Mouse (Mus musculus) hindbrain, embryonic 10.5 days (tissue): ENCODE data around the gene Eif3d. TPM values are rescaled to one million over a fixed set of nuclear protein-coding genes. Genes with fewer than 3 reads are reported as not detected.

Source experiments
- DNase-seq: peaks from one replicate; pipeline ENCODE4 v3.0.0-alpha.2; 2017; ENCODE audit warnings: low spot score
- H3K27ac ChIP-seq: fragments of 300-500 bp; sonication (generic); 2 replicates; pipeline ENCODE4 v1.5.1; 2016; ENCODE audit warnings: mild to moderate bottlenecking, moderate library complexity
- H3K27me3 ChIP-seq: fragments of 300-500 bp; sonication (generic); 2 replicates; pipeline ENCODE4 v1.6.1; 2016; ENCODE audit warnings: mild to moderate bottlenecking; ENCODE audit not compliant: poor library complexity, insufficient read depth, severe bottlenecking
- H3K36me3 ChIP-seq: fragments of 300-500 bp; sonication (generic); 2 replicates; pipeline ENCODE4 v1.6.1; 2016; ENCODE audit warnings: mild to moderate bottlenecking, moderate library complexity
- H3K4me1 ChIP-seq: fragments of 300-500 bp; sonication (generic); replicated peaks from 2 replicates; pipeline ENCODE4 v1.6.1; 2016; ENCODE audit warnings: mild to moderate bottlenecking
- H3K4me3 ChIP-seq: fragments of 300-500 bp; sonication (generic); 2 replicates; pipeline ENCODE4 v1.5.1; 2016; ENCODE audit warnings: mild to moderate bottlenecking, moderate library complexity
- H3K9me3 ChIP-seq: fragments of 300-500 bp; sonication (generic); 2 replicates; pipeline ENCODE4 v1.6.1; 2016; ENCODE audit warnings: mild to moderate bottlenecking, moderate library complexity
- WGBS: fragments of 180-500 bp; shearing (Covaris S2); methylation state at CpG from one replicate; pipeline ENCODE4 v1.1.7; 2016; 5-methylcytosine and 5-hydroxymethylcytosine counted together
- polyA plus RNA-seq: library from polyadenylated mRNA; unstranded; fragments of >200 nt; fragmentation: Nextera tagmentation; extraction: Ambion mirVana; gene quantifications from 2 replicates; pipeline ENCODE4 v1.2.1, GENCODE M21; 2016

Gene Eif3d
- polyA plus RNA-seq, 1 experiment from 2014 or later: 241 TPM

- no peak overlapping the region for H3K27ac ChIP-seq
- H3K4me1 ChIP-seq: peaks cover 10% of the 10 kb centered on the region; the same call in 1 of the 2 replicates
- peaks cover 18% of the 10 kb centered on the region for H3K36me3 ChIP-seq
- no peak overlapping the region for H3K4me3 ChIP-seq
- no peak for DNase-seq
- no peaks in the 10 kb centered on the region for H3K27me3 ChIP-seq
- H3K9me3 ChIP-seq: no peaks in the 10 kb centered on the region
- 82% methylated on average over 5 of the region's 5 CpGs for WGBS
These were observed 32.1 kb downstream of the Eif3d start for GRCm38 (mm10) chr15:77938516-77938915.

DNA sequence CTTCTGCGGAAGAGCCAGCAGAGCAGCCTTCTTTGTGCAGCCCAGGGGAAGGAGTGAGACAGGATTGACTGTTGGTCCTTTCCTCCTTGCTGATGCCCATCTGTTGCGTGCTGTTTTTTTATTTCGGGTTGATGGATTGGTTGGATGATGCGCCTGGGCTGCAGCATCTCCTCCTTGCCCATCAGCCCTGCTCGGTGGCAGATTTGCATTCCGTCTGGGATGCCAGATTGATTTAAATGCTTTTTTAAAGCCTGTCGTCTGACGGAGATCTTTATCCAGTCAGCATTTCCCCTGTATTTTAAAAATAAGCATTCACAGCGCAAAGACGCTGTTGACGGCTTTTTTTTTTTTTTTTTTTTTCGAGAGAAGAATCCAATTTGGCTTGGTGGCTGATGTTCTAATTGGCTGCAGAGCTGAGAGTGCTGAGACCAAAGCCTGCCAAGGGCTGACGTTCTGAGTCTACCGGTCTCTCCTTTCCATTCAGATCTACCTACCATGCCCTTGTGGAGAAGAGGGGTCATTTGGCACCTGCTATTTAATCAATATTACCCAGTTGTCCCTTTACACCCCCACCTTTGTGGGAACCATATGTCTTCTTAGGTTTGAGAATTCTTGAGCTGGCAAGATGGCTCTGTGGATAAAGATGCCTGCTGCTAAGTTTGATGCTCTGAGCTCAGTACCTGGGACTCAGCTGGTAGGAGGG is 34.8 kb downstream of the Eif3d start:
- Histone ChIP-seq H3K4me3 (no peak overlapping the region), H3K27me3 (no peaks in the 10 kb centered on the region), H3K9me3 (no peaks in the 10 kb centered on the region), H3K27ac (no peak overlapping the region), H3K36me3 (no peaks in the 10 kb centered on the region), H3K4me1 (peaks cover 12% of the 10 kb centered on the region; the same call in 1 of the 2 replicates)
- no peak for DNase-seq
- 82% methylated on average over 14 of the region's 14 CpGs for WGBS

GRCm38 (mm10) chr15:77934968-77935367 is 35.6 kb downstream of the Eif3d start:
- no peak for DNase-seq
- no peaks in the 10 kb centered on the region for H3K27me3 ChIP-seq
- peaks cover 15% of the 10 kb centered on the region for H3K4me1 ChIP-seq
- H3K27ac ChIP-seq: no peak overlapping the region
- H3K36me3 ChIP-seq: no peaks in the 10 kb centered on the region
- no peak overlapping the region for H3K4me3 ChIP-seq
- H3K9me3 ChIP-seq: no peaks in the 10 kb centered on the region
- 66% methylated on average over 5 of the region's 5 CpGs for WGBS

GRCm38 (mm10) chr15:77934326-77934725 is 36.3 kb downstream of the Eif3d start:
- DNase-seq: no peak
- H3K27me3 ChIP-seq: no peaks in the 10 kb centered on the region
- WGBS: 77% methylated on average over 11 of the region's 11 CpGs
- no peaks in the 10 kb centered on the region for H3K36me3 ChIP-seq
- H3K9me3 ChIP-seq: no peaks in the 10 kb centered on the region
- H3K4me1 ChIP-seq: peaks cover 22% of the 10 kb centered on the region
- no peak overlapping the region for H3K4me3 ChIP-seq
- H3K27ac ChIP-seq: peak overlapping the region; percentile 67; the same call in 1 of the 2 replicates

DNA sequence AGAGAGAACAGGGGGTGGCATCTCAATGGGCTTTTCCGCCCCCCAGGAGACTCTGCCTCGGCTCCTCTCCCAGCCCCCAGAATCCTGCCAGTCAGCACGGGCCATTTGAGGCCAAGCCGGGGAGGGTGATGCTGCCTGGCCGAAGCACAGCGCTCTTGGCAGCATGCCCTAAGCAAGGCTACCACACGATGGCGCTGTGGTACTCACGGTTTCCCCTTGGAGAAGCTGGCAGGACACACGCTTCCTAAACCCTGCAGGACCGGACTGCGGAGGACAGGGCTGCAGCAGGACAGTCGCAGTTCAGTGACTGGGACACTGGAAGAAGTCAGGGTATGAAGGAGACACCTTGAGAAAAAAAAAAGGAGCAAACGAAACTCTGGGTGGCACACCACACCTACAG is 36.8 kb downstream of the Eif3d start:
- H3K4me1 ChIP-seq: peaks cover 26% of the 10 kb centered on the region
- DNase-seq: peak; percentile 93
- H3K4me3 ChIP-seq: peak overlapping the region; percentile 32
- no peaks in the 10 kb centered on the region for H3K36me3 ChIP-seq
- H3K27me3 ChIP-seq: no peaks in the 10 kb centered on the region
- WGBS: 1% methylated on average over 14 of the region's 14 CpGs
- peak overlapping the region; percentile 67 for H3K27ac ChIP-seq
- no peaks in the 10 kb centered on the region for H3K9me3 ChIP-seq

- H3K27me3 ChIP-seq: no peaks in the 10 kb centered on the region
- H3K36me3 ChIP-seq: no peaks in the 10 kb centered on the region
- WGBS: 73% methylated on average over 3 of the region's 3 CpGs
- DNase-seq: no peak
- peaks cover 26% of the 10 kb centered on the region for H3K4me1 ChIP-seq
- H3K9me3 ChIP-seq: no peaks in the 10 kb centered on the region
- H3K4me3 ChIP-seq: no peak overlapping the region
- H3K27ac ChIP-seq: no peak overlapping the region
These were observed 37.4 kb downstream of the Eif3d start for GRCm38 (mm10) chr15:77933222-77933621.

- Histone ChIP-seq H3K4me3 (no peak overlapping the region), H3K27me3 (no peaks in the 10 kb centered on the region), H3K4me1 (peaks cover 38% of the 10 kb centered on the region), H3K36me3 (peaks cover 11% of the 10 kb centered on the region), H3K9me3 (no peaks in the 10 kb centered on the region), H3K27ac (no peak overlapping the region; the same call in 1 of the 2 replicates)
- WGBS: 69% methylated on average over 6 of the region's 6 CpGs
- DNase-seq: no peak
These were observed 39.0 kb downstream of the Eif3d start for GRCm38 (mm10) chr15:77931689-77932016.

DNA sequence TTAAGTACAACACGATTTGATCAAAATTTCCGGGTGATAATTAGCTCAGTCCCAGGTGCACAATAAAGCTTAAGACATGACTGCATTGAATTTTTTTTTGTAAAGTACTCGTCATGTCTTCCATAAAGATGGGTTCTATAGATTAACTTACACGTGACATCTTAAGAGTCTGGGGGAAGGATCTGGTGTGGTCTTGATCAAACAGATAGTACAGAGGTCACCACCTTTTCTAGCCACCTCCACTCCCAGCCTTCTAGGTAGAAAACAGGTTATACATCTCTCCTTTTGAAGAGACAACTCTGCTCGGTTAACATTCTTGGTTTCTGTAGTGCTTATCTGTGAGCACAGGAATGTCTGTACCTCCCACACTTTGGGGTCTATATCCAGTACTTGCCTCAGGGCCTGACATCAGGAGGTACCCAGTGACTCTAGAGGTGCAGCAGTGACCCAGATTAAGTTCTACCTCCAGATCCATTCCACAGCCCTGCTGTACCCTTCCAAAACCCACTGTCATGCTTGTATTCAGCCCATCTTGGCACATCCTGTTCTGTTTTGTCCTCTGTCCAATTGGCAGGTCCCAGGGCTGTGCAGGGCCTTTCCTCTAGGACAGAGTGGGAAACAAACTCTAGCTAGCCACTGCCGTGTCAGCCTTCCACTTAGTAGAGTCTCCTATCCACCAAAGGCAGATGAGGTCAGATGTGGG is 39.5 kb downstream of the Eif3d start:
- Histone ChIP-seq H3K36me3 (peaks cover 16% of the 10 kb centered on the region), H3K4me3 (no peak overlapping the region), H3K27me3 (no peaks in the 10 kb centered on the region), H3K9me3 (no peaks in the 10 kb centered on the region), H3K4me1 (peaks cover 38% of the 10 kb centered on the region), H3K27ac (no peak overlapping the region; the same call in 1 of the 2 replicates)
- no peak for DNase-seq
- 85% methylated on average over 6 of the region's 6 CpGs for WGBS

- no peaks in the 10 kb centered on the region for H3K9me3 ChIP-seq
- peak overlapping the region; percentile 89; the same call in 1 of the 2 replicates for H3K27ac ChIP-seq
- H3K4me1 ChIP-seq: peaks cover 38% of the 10 kb centered on the region
- H3K36me3 ChIP-seq: peaks cover 27% of the 10 kb centered on the region
- no peak for DNase-seq
- 61% methylated on average over 8 of the region's 8 CpGs for WGBS
- no peaks in the 10 kb centered on the region for H3K27me3 ChIP-seq
- H3K4me3 ChIP-seq: peak overlapping the region; percentile 68
These were observed 40.8 kb downstream of the Eif3d start for GRCm38 (mm10) chr15:77929804-77930203.

GRCm38 (mm10) chr15:77928673-77929331 is 41.8 kb downstream of the Eif3d start, which contains the start of gene Txn2:
Txn2 (minus strand) TSS chr15:77929006.
- peak; percentile 98 for DNase-seq
- no peaks in the 10 kb centered on the region for H3K27me3 ChIP-seq
- under 1% methylated on average over 34 of the region's 34 CpGs for WGBS

GRCm38 (mm10) chr15:77928091-77928490 is 42.5 kb downstream of the Eif3d start:
- Histone ChIP-seq H3K36me3 (peaks cover 44% of the 10 kb centered on the region), H3K4me3 (peak overlapping the region; percentile 68), H3K27ac (peak overlapping the region; percentile 89), H3K4me1 (peaks cover 26% of the 10 kb centered on the region), H3K9me3 (no peaks in the 10 kb centered on the region), H3K27me3 (no peaks in the 10 kb centered on the region)
- WGBS: 30% methylated on average over 4 of the region's 4 CpGs
- no peak for DNase-seq

More at GRCm38 (mm10) chr15:77928673-77929331, 41.8 kb downstream of the Eif3d start, which contains the start of gene Txn2:
- Histone ChIP-seq H3K36me3 (peaks cover 37% of the 10 kb centered on the region), H3K4me1 (peaks cover 31% of the 10 kb centered on the region), H3K27ac (peak within 1 kb of the TSS; percentile 89), H3K4me3 (peak within 1 kb of the TSS; percentile 68), H3K9me3 (no peaks in the 10 kb centered on the region)

GRCm38 (mm10) chr15:77926921-77927320 is 43.7 kb downstream of the Eif3d start:
- Histone ChIP-seq H3K36me3 (peaks cover 56% of the 10 kb centered on the region), H3K4me1 (peaks cover 26% of the 10 kb centered on the region), H3K9me3 (no peaks in the 10 kb centered on the region), H3K27me3 (no peaks in the 10 kb centered on the region), H3K27ac (no peak overlapping the region), H3K4me3 (no peak overlapping the region)
- WGBS: 96% methylated on average over 5 of the region's 5 CpGs
- DNase-seq: no peak

DNA sequence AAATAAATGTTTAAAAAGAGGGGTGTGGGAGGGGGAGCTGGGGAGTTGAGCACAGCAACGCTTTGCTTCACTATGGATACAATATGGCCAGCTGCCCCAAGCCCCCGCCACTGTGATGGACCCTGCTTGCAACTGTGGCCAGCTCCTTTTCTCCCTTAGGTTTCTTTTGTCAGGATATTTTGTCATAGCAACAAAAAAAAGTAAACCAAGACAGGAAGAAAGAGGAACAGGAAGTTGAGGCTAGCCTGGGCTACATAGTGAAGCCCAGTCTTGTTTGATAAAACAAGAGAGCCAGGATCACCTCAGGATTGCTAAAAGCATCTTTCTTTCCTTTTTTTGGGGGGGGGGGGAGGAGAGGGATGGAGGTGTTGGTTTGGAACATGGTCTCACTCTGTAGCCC is 45.4 kb downstream of the Eif3d start:
- Histone ChIP-seq H3K27me3 (no peaks in the 10 kb centered on the region), H3K27ac (no peak overlapping the region), H3K4me3 (no peak overlapping the region), H3K4me1 (peaks cover 34% of the 10 kb centered on the region), H3K36me3 (peaks cover 73% of the 10 kb centered on the region), H3K9me3 (no peaks in the 10 kb centered on the region)
- no peak for DNase-seq
- 87% methylated on average over 2 of the region's 2 CpGs for WGBS
